Mouse (Mus musculus) heart, postnatal 0 days (tissue): ENCODE measurements around the gene Tmem63a.

Source experiments
- CTCF ChIP-seq: IDR thresholded peaks from 2 replicates; pipeline ENCODE4 v1.5.1; 2016; ENCODE audit warnings: antibody characterized with exemption, control low read depth, low read depth
- EP300 ChIP-seq: IDR thresholded peaks from 2 replicates; pipeline ENCODE4 v1.6.1; 2016; ENCODE audit warnings: antibody characterized with exemption, low read depth

- TF ChIP-seq EP300 (no peak), CTCF (no peak)
Measured at GRCm38 (mm10) chr1:181017890-181018420, 75.8 kb downstream of the Tmem63a start.
